Mouse (Mus musculus): ENCODE data around the gene Vmn1r158. TPM values are rescaled to one million over a fixed set of nuclear protein-coding genes. Genes with fewer than 3 reads are reported as not detected.
"Not testable (repeated sequence)": the region's sequence is repeated elsewhere in the genome, so short reads cannot be mapped to it uniquely, and the experiment has no call there.

Gene Vmn1r158
- not detected in 2 replicates for polyA plus RNA-seq (2014; fragmentation: Nextera tagmentation; extraction: Ambion mirVana)

- not testable (repeated sequence) for H3K27me3 ChIP-seq (ENCODE audit: insufficient read depth, low read length); DNase-seq; ATAC-seq (ENCODE audit: insufficient read depth); H3K27ac ChIP-seq (ENCODE audit: low read depth); H3K4me2 ChIP-seq; H3K9me3 ChIP-seq (ENCODE audit: low read depth, low read length); H3K4me1 ChIP-seq (ENCODE audit: insufficient read depth); H3K36me3 ChIP-seq (ENCODE audit: insufficient read depth); H3K4me3 ChIP-seq (ENCODE audit: low read depth, low read length); H3K9ac ChIP-seq
- 49% methylated on average over 2 of the region's 2 CpGs for WGBS
These were observed at the start of gene Vmn1r158 for GRCm38 (mm10) chr7:22790682-22791081. Gene Vmn1r158 (minus strand): TSS chr7:22790782.

GRCm38 (mm10) chr7:22775981-22776380 lies 14.6 kb downstream of the Vmn1r158 start:
- DNase-seq; H3K4me1 ChIP-seq (ENCODE audit: insufficient read depth); H3K4me2 ChIP-seq; H3K9me3 ChIP-seq (ENCODE audit: low read depth, low read length); H3K27ac ChIP-seq (ENCODE audit: low read depth); H3K27me3 ChIP-seq (ENCODE audit: insufficient read depth, low read length); H3K36me3 ChIP-seq (ENCODE audit: insufficient read depth); H3K4me3 ChIP-seq (ENCODE audit: low read depth, low read length); ATAC-seq (ENCODE audit: insufficient read depth); H3K9ac ChIP-seq: not testable (repeated sequence)
- 95% methylated on average over 1 of the region's 11 CpGs for WGBS

GRCm38 (mm10) chr7:22761397-22761796 lies 29.2 kb downstream of the Vmn1r158 start, which contains the start of gene Vmn1r157:
Gene Vmn1r157 (plus strand): TSS chr7:22761697.
- H3K4me3 ChIP-seq (ENCODE audit: low read depth, low read length); DNase-seq; H3K9ac ChIP-seq; ATAC-seq (ENCODE audit: insufficient read depth); H3K4me1 ChIP-seq (ENCODE audit: insufficient read depth); H3K9me3 ChIP-seq (ENCODE audit: low read depth, low read length); H3K27ac ChIP-seq (ENCODE audit: low read depth); H3K4me2 ChIP-seq; H3K36me3 ChIP-seq (ENCODE audit: insufficient read depth); H3K27me3 ChIP-seq (ENCODE audit: insufficient read depth, low read length): not testable (repeated sequence)
- WGBS: 22% methylated on average over 2 of the region's 3 CpGs

Other genes starting within 250 kb of the Vmn1r158 start
- gene Gm4201, start 225.4 kb downstream of the Vmn1r158 start, polyA plus RNA-seq (2014; fragmentation: Nextera tagmentation; extraction: Ambion mirVana): not detected in 2 replicates
- gene Gm4565, start 202.7 kb downstream of the Vmn1r158 start, polyA plus RNA-seq (2014; fragmentation: Nextera tagmentation; extraction: Ambion mirVana): not detected in 2 replicates
- not detected in 2 replicates for gene Vmn1r155, start 132.8 kb downstream of the Vmn1r158 start, polyA plus RNA-seq (2014; fragmentation: Nextera tagmentation; extraction: Ambion mirVana)
- gene Gm8693, start 98.5 kb downstream of the Vmn1r158 start, polyA plus RNA-seq (2014; fragmentation: Nextera tagmentation; extraction: Ambion mirVana): not detected in 2 replicates
- gene Gm4567, start 71.1 kb downstream of the Vmn1r158 start, polyA plus RNA-seq (2014; fragmentation: Nextera tagmentation; extraction: Ambion mirVana): not detected in 2 replicates
- gene Vmn1r157, start 29.1 kb downstream of the Vmn1r158 start, polyA plus RNA-seq (2014; fragmentation: Nextera tagmentation; extraction: Ambion mirVana): not detected in 2 replicates
- gene Vmn1r159, start 52.8 kb upstream of the Vmn1r158 start, polyA plus RNA-seq (2014; fragmentation: Nextera tagmentation; extraction: Ambion mirVana): not detected in 2 replicates
- not detected in 2 replicates for gene Vmn1r160, start 80.4 kb upstream of the Vmn1r158 start, polyA plus RNA-seq (2014; fragmentation: Nextera tagmentation; extraction: Ambion mirVana)
- not detected in 2 replicates for gene Gm4214, start 193.9 kb upstream of the Vmn1r158 start, polyA plus RNA-seq (2014; fragmentation: Nextera tagmentation; extraction: Ambion mirVana)
- not detected in 2 replicates for gene Gm4216, start 229.1 kb upstream of the Vmn1r158 start, polyA plus RNA-seq (2014; fragmentation: Nextera tagmentation; extraction: Ambion mirVana)